ENCODE assay signal across 10 mouse cellular contexts in the genomic region with DNA sequence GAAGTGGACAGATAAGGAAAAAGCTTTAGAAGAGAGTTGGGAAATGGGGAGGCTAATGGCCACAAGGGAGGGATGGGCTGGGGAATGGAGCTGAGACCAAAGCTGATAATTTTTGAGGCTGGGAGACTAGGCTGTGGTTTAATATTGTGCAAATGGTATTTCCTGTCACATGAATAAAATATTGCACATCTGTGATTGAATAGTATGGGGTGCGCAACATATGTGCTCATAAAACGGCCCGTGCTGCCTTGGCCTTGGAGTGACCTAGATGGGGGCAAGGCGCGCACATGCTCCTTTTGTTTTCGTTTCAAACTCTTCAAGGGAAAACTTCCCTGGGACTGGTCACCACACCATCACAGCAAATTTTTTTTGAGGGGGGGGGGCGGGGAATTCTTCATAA. TPM values are rescaled to one million over a fixed set of nuclear protein-coding genes. Genes with fewer than 3 reads are reported as not detected.
A peak's percentile ranks its signal among the peaks of the same experiment; 100 is the strongest.
DNase-seq lines count a peak whose midpoint lies in the region; ATAC-seq and TF ChIP-seq lines count a peak whose summit lies in the region.
"Had no signal": no experiment of that assay in that cellular context is flagged by ENCODE, and none has a peak within 500 bp of the region (broad histone marks: within the 10 kb centered on the region; RNA-seq: fewer than 3 reads in every experiment).

No protein-coding gene starts in this region.

- no peaks in the 10 kb centered on the region for H3K27me3 ChIP-seq in hindbrain, embryonic 10.5 days (ENCODE audit: insufficient read depth, poor library complexity, severe bottlenecking)
- no peaks in the 10 kb centered on the region for H3K27me3 ChIP-seq in hindbrain, embryonic 14.5 days (ENCODE audit: control insufficient read depth, insufficient read depth, low read length)
- no peaks in the 10 kb centered on the region for H3K27me3 ChIP-seq in testis, adult 2 months (ENCODE audit: control insufficient read depth, insufficient read depth, low read length)
- no peaks in the 10 kb centered on the region for H3K27me3 ChIP-seq in intestine, embryonic 16.5 days (replicated peaks; ENCODE audit: control insufficient read depth, insufficient read depth, low read length)

- TF ChIP-seq CTCF in testis, adult 2 months (IDR thresholded peaks at IDR 0.05; ENCODE audit: control insufficient read depth, insufficient read depth, insufficient replicate concordance, low read depth, low read length) = no peak

- no peaks in the 10 kb centered on the region for H3K9me3 ChIP-seq in hindbrain, embryonic 10.5 days
- no peaks in the 10 kb centered on the region for H3K9me3 ChIP-seq in hindbrain, embryonic 14.5 days (ENCODE audit: control insufficient read depth, low read length)
- H3K9me3 ChIP-seq in intestine, embryonic 16.5 days (ENCODE audit: control insufficient read depth, low read length) = no peaks in the 10 kb centered on the region

- WGBS in hindbrain, embryonic 10.5 days = 77% methylated on average over 7 of the region's 7 CpGs
- 73% methylated on average over 7 of the region's 7 CpGs for WGBS in hindbrain, embryonic 14.5 days
- WGBS in intestine, embryonic 16.5 days = 52% methylated on average over 7 of the region's 7 CpGs

- no peak for DNase-seq in hindbrain, embryonic 10.5 days (ENCODE audit: low spot score)
- DNase-seq in hindbrain, embryonic 14.5 days (ENCODE audit: low spot score) = no peak
- DNase-seq in testis, postnatal 14 days (ENCODE audit: low spot score) = no peak
- no peak for DNase-seq in natural killer cell, adult 2 months (ENCODE audit: low spot score in 2 of 2)
- no peak for DNase-seq in thymus, postnatal 14 days
- DNase-seq: adrenal gland, postnatal 36 days had no signal

- peak overlapping the region; percentile 72 for H3K27ac ChIP-seq in hindbrain, embryonic 10.5 days
- H3K27ac ChIP-seq in hindbrain, embryonic 14.5 days = no peak overlapping the region
- H3K27ac ChIP-seq in testis, adult 2 months (ENCODE audit: control insufficient read depth, insufficient read depth, low read depth, low read length) = peak overlapping the region; percentile 10; the same call in 1 of the 2 replicates
- peak overlapping the region; percentile 78 for H3K27ac ChIP-seq in intestine, embryonic 16.5 days (ENCODE audit: low read length)

- ATAC-seq in hindbrain, embryonic 14.5 days (ENCODE audit: low FRiP score) = no peak
- no peak for ATAC-seq in intestine, embryonic 16.5 days
- ATAC-seq in frontal cortex, adult (ENCODE audit: low TSS enrichment) = no peak

- peaks cover 11% of the 10 kb centered on the region; the same call in 1 of the 2 replicates for H3K36me3 ChIP-seq in hindbrain, embryonic 10.5 days
- no peaks in the 10 kb centered on the region for H3K36me3 ChIP-seq in hindbrain, embryonic 14.5 days (replicated peaks; ENCODE audit: control insufficient read depth, insufficient read depth)
- H3K36me3 ChIP-seq in testis, adult 2 months (ENCODE audit: control insufficient read depth, insufficient read depth, low read length) = no peaks in the 10 kb centered on the region
- H3K36me3 ChIP-seq in intestine, embryonic 16.5 days (ENCODE audit: control insufficient read depth, insufficient read depth, low read length) = no peaks in the 10 kb centered on the region

- H3K4me1 ChIP-seq in hindbrain, embryonic 10.5 days (replicated peaks) = peaks cover 48% of the 10 kb centered on the region
- peaks cover 4% of the 10 kb centered on the region; the same call in 1 of the 2 replicates for H3K4me1 ChIP-seq in hindbrain, embryonic 14.5 days (replicated peaks; ENCODE audit: control insufficient read depth, insufficient read depth, low read length)
- peaks cover 17% of the 10 kb centered on the region for H3K4me1 ChIP-seq in testis, adult 2 months (ENCODE audit: control insufficient read depth, insufficient read depth, low read length)
- H3K4me1 ChIP-seq in intestine, embryonic 16.5 days (ENCODE audit: control insufficient read depth, insufficient read depth, low read length) = peaks cover 55% of the 10 kb centered on the region

- no peak for TF ChIP-seq POLR2A in testis, adult 2 months (IDR thresholded peaks at IDR 0.05; ENCODE audit: control insufficient read depth, low read depth, low read length)

- H3K4me2 ChIP-seq in hindbrain, embryonic 14.5 days (replicated peaks) = no peak overlapping the region
- H3K4me2 ChIP-seq in intestine, embryonic 16.5 days (ENCODE audit: low read depth, low read length) = peak overlapping the region; percentile 30

- H3K9ac ChIP-seq in hindbrain, embryonic 14.5 days = no peak overlapping the region
- peak overlapping the region; percentile 55; the same call in 1 of the 2 replicates for H3K9ac ChIP-seq in intestine, embryonic 16.5 days (ENCODE audit: low read depth, low read length)

- H3K4me3 ChIP-seq in hindbrain, embryonic 10.5 days = no peak overlapping the region
- H3K4me3 ChIP-seq in hindbrain, embryonic 14.5 days (replicated peaks; ENCODE audit: low read length) = no peak overlapping the region
- H3K4me3 ChIP-seq in testis, adult 2 months (ENCODE audit: control insufficient read depth, low read depth, low read length) = peak overlapping the region; percentile 21
- 0 out of 2 replicates have a peak overlapping the region, but pooled peaks have one; percentile 33 for H3K4me3 ChIP-seq in intestine, embryonic 16.5 days (ENCODE audit: low read length)

RNA-seq across cellular contexts. Expression of gene Ston1, which starts 28.4 kb away (rescaled TPM):
- 1.4 and 2.3 TPM in 2 replicates for polyA plus RNA-seq in hindbrain, embryonic 10.5 days (2016; fragmentation: Nextera tagmentation; extraction: Ambion mirVana)
- 2.3 and 3.4 TPM in 2 replicates for polyA plus RNA-seq in hindbrain, embryonic 14.5 days (2014; fragmentation: Nextera tagmentation; extraction: Ambion mirVana)
- 18.5 and 19.5 TPM in 2 replicates for polyA plus RNA-seq in testis, adult 2 months (2012; rRNA removed)
- 3.9 and 4.3 TPM in 2 replicates for polyA plus RNA-seq in intestine, embryonic 16.5 days (2015; fragmentation: Nextera tagmentation; extraction: Ambion mirVana)

RNA-seq across cellular contexts. Expression of gene Gtf2a1l, which starts 42.5 kb away (rescaled TPM):
- 0.10 and 0.43 TPM in 2 replicates for polyA plus RNA-seq in hindbrain, embryonic 10.5 days (2016; fragmentation: Nextera tagmentation; extraction: Ambion mirVana)
- polyA plus RNA-seq in hindbrain, embryonic 14.5 days (2014; fragmentation: Nextera tagmentation; extraction: Ambion mirVana) = 0.27 and 0.30 TPM in 2 replicates
- 371 and 389 TPM in 2 replicates for polyA plus RNA-seq in testis, adult 2 months (2012; rRNA removed)
- 0.11 and 0.22 TPM in 2 replicates for polyA plus RNA-seq in intestine, embryonic 16.5 days (2015; fragmentation: Nextera tagmentation; extraction: Ambion mirVana)
- polyA plus RNA-seq: spleen, adult 2 months had no signal

Comparison
In these comparisons a context has a peak if more than half of its experiments do, and no peak if none do; other contexts are left out.
1. H3K4me3 ChIP-seq: peak in testis, adult 2 months (single experiment) and intestine, embryonic 16.5 days (single experiment); none in hindbrain, embryonic 10.5 days (single experiment) and hindbrain, embryonic 14.5 days (single experiment).
2. RNA of gene Gtf2a1l, which starts 42.5 kb away (polyA plus RNA-seq): 371 to 389 TPM in testis, adult 2 months; 0.10 to 0.43 TPM in hindbrain, embryonic 10.5 days, 0.27 to 0.30 TPM in hindbrain, embryonic 14.5 days and 0.11 to 0.22 TPM in intestine, embryonic 16.5 days; every median in the first group is over 100 times any median in the second.